Mouse (Mus musculus): ENCODE data around the gene Rnf103. TPM values are rescaled to one million over a fixed set of nuclear protein-coding genes. Genes with fewer than 3 reads are reported as not detected.
"Not testable (repeated sequence)": the region's sequence is repeated elsewhere in the genome, so short reads cannot be mapped to it uniquely, and the experiment has no call there.

Rnf103 gene
- polyA plus RNA-seq (2011; ENCODE audit: insufficient read depth, insufficient read length, low read depth, missing spikeins): 9.5 and 9.7 TPM in 2 replicates

DNA sequence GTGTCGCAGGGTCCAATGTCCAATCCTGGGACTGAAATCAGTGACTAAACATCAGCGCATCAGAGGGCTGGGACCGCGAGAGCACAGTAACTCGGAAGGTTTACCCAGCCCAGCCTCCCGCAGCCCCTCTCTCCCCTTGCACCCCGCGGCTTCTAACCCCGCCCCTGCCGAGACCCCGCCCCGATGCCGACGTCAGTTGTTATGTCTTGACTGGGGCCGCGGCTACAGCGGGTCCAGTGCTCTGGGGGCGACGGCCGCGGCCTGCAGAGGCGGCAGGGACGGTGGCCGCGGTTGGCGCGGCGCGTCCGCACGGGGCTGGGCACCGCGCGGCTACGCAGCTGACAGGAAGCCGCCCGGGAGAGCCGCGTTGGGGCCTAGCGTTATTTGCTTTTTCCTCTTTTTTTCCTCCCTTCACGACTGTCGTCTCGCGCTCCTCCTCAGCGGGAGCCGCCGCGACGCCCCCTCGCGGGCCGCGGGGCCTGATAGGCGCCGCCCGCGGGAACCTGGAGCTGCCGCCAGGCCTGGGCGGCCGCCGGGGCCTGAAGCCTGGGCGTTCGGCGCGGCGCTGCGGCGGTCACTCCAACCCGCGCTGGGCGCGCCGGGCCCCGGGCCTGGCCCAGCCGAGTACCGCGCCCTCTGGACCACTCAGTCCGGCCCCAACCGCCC lies at the start of gene Rnf103:
Gene Rnf103, plus strand, starts transcription at position 220 of the 666 bp plus-strand sequence.
- H3K27ac ChIP-seq (ENCODE audit: insufficient read depth, low read length): peak within 1 kb of the TSS; percentile 53; the same call in 1 of the 2 replicates
- no peaks in the 10 kb centered on the region for H3K9me3 ChIP-seq (replicated peaks; ENCODE audit: control insufficient read depth, insufficient read depth, low read length, poor library complexity, severe bottlenecking)
- no peaks in the 10 kb centered on the region for H3K36me3 ChIP-seq (ENCODE audit: control insufficient read depth, insufficient read depth, low read length, poor library complexity, severe bottlenecking)
- H3K4me1 ChIP-seq (ENCODE audit: control insufficient read depth, insufficient read depth, low read length): no peaks in the 10 kb centered on the region
- peak within 1 kb of the TSS; percentile 92 for H3K9ac ChIP-seq (ENCODE audit: low read depth, poor library complexity, severe bottlenecking)
- TF ChIP-seq CTCF (IDR thresholded peaks at IDR 0.05; ENCODE audit: low read depth, low read length) (no peak), POLR2A (IDR thresholded peaks at IDR 0.05; ENCODE audit: insufficient read depth, low read length) (peak; percentile 43), EP300 (IDR thresholded peaks at IDR 0.05; ENCODE audit: insufficient read depth, low read depth, low read length) (no peak)
- H3K4me3 ChIP-seq (ENCODE audit: low read depth, low read length): peak within 1 kb of the TSS; percentile 81
- H3K27me3 ChIP-seq (ENCODE audit: control insufficient read depth, insufficient read depth, low read length, poor library complexity, severe bottlenecking): no peaks in the 10 kb centered on the region

DNA sequence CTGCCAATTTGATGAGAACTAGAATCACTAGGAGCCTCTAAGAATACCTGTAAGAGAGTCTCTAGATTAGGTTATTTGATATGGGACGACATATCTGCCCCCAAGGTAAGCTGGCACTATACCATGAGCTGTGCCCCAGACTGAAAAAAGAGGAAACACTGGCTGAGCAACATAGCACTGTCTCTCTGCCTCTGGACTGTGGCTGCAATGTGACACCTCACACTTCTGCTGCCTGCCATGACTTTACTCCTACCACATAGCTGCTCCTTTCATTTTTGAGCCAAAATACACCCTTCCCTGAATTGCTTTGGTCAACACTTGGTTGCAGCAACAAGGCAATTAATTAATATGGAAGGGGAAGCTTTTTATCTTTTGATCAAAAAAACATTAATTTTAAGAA lies 48.9 kb upstream of the Rnf103 start:
- H3K27ac ChIP-seq (ENCODE audit: insufficient read depth, low read length): no peak overlapping the region
- TF ChIP-seq EP300 (IDR thresholded peaks at IDR 0.05; ENCODE audit: insufficient read depth, low read depth, low read length) (no peak), CTCF (IDR thresholded peaks at IDR 0.05; ENCODE audit: low read depth, low read length) (no peak), POLR2A (IDR thresholded peaks at IDR 0.05; ENCODE audit: insufficient read depth, low read length) (no peak)
- H3K9me3 ChIP-seq (replicated peaks; ENCODE audit: control insufficient read depth, insufficient read depth, low read length, poor library complexity, severe bottlenecking): no peaks in the 10 kb centered on the region
- H3K36me3 ChIP-seq (ENCODE audit: control insufficient read depth, insufficient read depth, low read length, poor library complexity, severe bottlenecking): no peaks in the 10 kb centered on the region
- peaks cover 2% of the 10 kb centered on the region for H3K4me1 ChIP-seq (ENCODE audit: control insufficient read depth, insufficient read depth, low read length)
- no peaks in the 10 kb centered on the region for H3K27me3 ChIP-seq (ENCODE audit: control insufficient read depth, insufficient read depth, low read length, poor library complexity, severe bottlenecking)
- H3K4me3 ChIP-seq (ENCODE audit: low read depth, low read length): no peak overlapping the region
- H3K9ac ChIP-seq (ENCODE audit: low read depth, poor library complexity, severe bottlenecking): no peak overlapping the region

DNA sequence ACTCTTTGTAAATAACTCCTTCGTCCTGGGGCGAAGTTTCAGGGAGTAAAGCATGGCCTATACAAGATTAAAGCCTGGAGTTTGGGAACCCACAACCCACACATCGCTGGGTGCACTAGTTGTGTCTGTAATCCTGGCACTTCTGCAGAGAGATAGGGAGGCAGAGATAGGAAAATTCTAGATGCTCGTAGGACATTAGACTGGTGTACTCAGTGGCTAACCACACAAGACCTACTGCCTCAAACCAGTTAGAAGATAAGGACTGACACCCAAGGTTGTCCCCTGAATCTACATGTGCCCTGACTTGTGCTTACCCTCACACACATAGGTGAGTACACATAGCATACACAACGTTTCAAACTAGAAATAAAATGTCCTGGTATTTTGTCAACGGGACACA lies 48.1 kb upstream of the Rnf103 start:
- Histone ChIP-seq H3K4me1 (ENCODE audit: control insufficient read depth, insufficient read depth, low read length) (peaks cover 2% of the 10 kb centered on the region), H3K9me3 (replicated peaks; ENCODE audit: control insufficient read depth, insufficient read depth, low read length, poor library complexity, severe bottlenecking) (no peaks in the 10 kb centered on the region), H3K27ac (ENCODE audit: insufficient read depth, low read length) (no peak overlapping the region), H3K36me3 (ENCODE audit: control insufficient read depth, insufficient read depth, low read length, poor library complexity, severe bottlenecking) (no peaks in the 10 kb centered on the region), H3K9ac (ENCODE audit: low read depth, poor library complexity, severe bottlenecking) (no peak overlapping the region), H3K4me3 (ENCODE audit: low read depth, low read length) (no peak overlapping the region), H3K27me3 (ENCODE audit: control insufficient read depth, insufficient read depth, low read length, poor library complexity, severe bottlenecking) (no peaks in the 10 kb centered on the region)
- TF ChIP-seq EP300 (IDR thresholded peaks at IDR 0.05; ENCODE audit: insufficient read depth, low read depth, low read length) (no peak), CTCF (IDR thresholded peaks at IDR 0.05; ENCODE audit: low read depth, low read length) (no peak), POLR2A (IDR thresholded peaks at IDR 0.05; ENCODE audit: insufficient read depth, low read length) (no peak)

DNA sequence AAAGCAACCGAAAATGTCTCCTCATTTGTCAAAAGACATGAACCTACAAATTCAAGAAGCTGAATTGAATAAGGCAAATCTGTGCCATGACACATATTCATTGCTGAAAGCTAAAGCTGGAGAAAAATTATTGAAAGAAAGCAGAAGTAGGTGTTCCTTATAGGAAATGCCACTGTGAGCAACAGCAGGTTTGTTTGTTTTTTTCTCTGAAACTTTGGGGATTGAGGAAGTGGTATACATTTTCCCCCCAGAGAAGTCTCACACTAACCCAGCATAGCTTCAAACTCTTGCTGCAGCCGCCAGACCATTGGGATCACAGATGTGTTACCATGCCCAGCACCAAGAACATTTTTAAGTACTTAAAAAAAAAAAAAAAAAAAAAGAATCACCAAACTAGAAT lies 40.9 kb upstream of the Rnf103 start:
- Histone ChIP-seq H3K9ac (ENCODE audit: low read depth, poor library complexity, severe bottlenecking) (no peak overlapping the region), H3K36me3 (ENCODE audit: control insufficient read depth, insufficient read depth, low read length, poor library complexity, severe bottlenecking) (no peaks in the 10 kb centered on the region), H3K4me1 (ENCODE audit: control insufficient read depth, insufficient read depth, low read length) (no peaks in the 10 kb centered on the region), H3K4me3 (ENCODE audit: low read depth, low read length) (no peak overlapping the region), H3K27me3 (ENCODE audit: control insufficient read depth, insufficient read depth, low read length, poor library complexity, severe bottlenecking) (no peaks in the 10 kb centered on the region), H3K27ac (ENCODE audit: insufficient read depth, low read length) (no peak overlapping the region), H3K9me3 (replicated peaks; ENCODE audit: control insufficient read depth, insufficient read depth, low read length, poor library complexity, severe bottlenecking) (no peaks in the 10 kb centered on the region)
- no peak for TF ChIP-seq POLR2A (IDR thresholded peaks at IDR 0.05; ENCODE audit: insufficient read depth, low read length)
- no peak for TF ChIP-seq EP300 (IDR thresholded peaks at IDR 0.05; ENCODE audit: insufficient read depth, low read depth, low read length)
- TF ChIP-seq CTCF (IDR thresholded peaks at IDR 0.05; ENCODE audit: low read depth, low read length): no peak

DNA sequence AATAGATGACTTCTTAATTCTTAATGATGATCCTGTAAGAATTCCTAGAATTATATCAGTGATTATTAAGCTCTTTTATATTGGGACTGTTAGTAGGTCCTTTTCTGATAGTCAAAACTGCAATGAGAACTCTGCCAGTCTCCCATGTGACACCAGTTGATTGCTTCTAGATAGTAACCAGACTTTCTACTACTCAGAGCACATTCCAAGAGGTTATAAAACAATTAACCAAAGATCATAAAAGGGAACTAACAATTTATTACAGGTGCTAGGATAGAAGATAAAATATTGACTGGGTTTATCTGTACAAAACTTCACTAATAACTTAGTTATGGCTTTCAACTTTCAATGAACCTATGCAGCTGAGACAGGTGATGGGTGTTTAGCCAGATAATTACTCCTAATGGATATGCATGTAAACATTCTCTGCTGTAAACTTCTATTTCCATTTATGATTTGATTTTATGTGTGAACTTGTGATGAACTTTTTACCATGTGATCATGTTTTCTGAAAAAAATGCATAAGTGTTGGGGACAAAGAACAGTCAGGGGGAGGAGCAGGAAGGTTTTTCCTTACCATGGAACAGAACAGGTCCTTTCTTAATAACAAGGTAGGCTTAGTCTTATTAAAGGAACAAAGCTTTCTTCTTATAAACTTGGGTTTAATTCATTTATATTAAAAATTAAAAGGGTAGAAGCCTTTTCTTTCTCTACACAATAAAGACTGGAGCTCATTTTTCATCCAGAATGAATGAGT lies 39.5 kb upstream of the Rnf103 start:
- not testable (repeated sequence) for H3K27me3 ChIP-seq (ENCODE audit: control insufficient read depth, insufficient read depth, low read length, poor library complexity, severe bottlenecking); H3K4me1 ChIP-seq (ENCODE audit: control insufficient read depth, insufficient read depth, low read length); H3K4me3 ChIP-seq (ENCODE audit: low read depth, low read length); H3K9me3 ChIP-seq (replicated peaks; ENCODE audit: control insufficient read depth, insufficient read depth, low read length, poor library complexity, severe bottlenecking); H3K27ac ChIP-seq (ENCODE audit: insufficient read depth, low read length); H3K36me3 ChIP-seq (ENCODE audit: control insufficient read depth, insufficient read depth, low read length, poor library complexity, severe bottlenecking); H3K9ac ChIP-seq (ENCODE audit: low read depth, poor library complexity, severe bottlenecking)

DNA sequence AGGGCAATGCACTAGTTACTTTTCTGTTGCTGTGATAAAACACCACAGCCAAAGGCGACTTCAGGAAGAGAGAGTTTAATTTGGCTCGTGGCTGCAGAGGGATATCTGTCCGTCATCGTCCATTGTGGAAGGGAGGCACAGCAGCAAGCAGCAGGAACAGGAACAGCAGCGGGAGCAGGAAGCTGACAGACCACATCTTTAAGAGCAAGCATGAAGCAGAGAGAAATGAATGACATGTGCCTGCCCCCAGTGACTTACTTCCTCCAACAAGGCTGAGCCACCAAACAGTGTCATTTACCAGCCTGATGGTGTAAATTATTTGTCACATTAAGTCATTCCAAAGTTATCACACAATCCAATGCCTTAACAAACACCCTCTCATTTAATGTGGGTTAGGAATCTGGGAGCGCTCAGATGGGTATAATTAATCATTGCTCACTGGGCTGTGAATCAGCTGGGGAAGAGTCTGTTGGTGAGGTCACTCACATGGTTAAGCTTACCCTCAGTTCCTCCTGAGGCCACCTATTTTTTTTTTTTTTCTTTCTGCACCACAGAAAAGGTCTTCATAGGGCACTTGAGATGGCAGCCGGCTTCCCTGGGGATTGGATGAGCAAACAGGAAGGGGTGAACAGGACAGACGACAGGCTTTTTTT lies 35.6 kb upstream of the Rnf103 start:
- no peak for TF ChIP-seq POLR2A (IDR thresholded peaks at IDR 0.05; ENCODE audit: insufficient read depth, low read length)
- TF ChIP-seq EP300 (IDR thresholded peaks at IDR 0.05; ENCODE audit: insufficient read depth, low read depth, low read length): no peak
- no peak for TF ChIP-seq CTCF (IDR thresholded peaks at IDR 0.05; ENCODE audit: low read depth, low read length)
- Histone ChIP-seq H3K4me1 (ENCODE audit: control insufficient read depth, insufficient read depth, low read length) (no peaks in the 10 kb centered on the region), H3K36me3 (ENCODE audit: control insufficient read depth, insufficient read depth, low read length, poor library complexity, severe bottlenecking) (no peaks in the 10 kb centered on the region), H3K4me3 (ENCODE audit: low read depth, low read length) (no peak overlapping the region), H3K27ac (ENCODE audit: insufficient read depth, low read length) (no peak overlapping the region), H3K9me3 (replicated peaks; ENCODE audit: control insufficient read depth, insufficient read depth, low read length, poor library complexity, severe bottlenecking) (no peaks in the 10 kb centered on the region), H3K27me3 (ENCODE audit: control insufficient read depth, insufficient read depth, low read length, poor library complexity, severe bottlenecking) (no peaks in the 10 kb centered on the region), H3K9ac (ENCODE audit: low read depth, poor library complexity, severe bottlenecking) (no peak overlapping the region)
